Mouse (Mus musculus) B cell, adult 67 days (primary cell): Measurements from ENCODE around the gene Olfr1102. TPM values are rescaled to one million over a fixed set of nuclear protein-coding genes. Genes with fewer than 3 reads are reported as not detected.

ENCODE experiments used
- total RNA-seq, 2 experiments: library from RNA; stranded (reverse); gene quantifications; 4 replicates each; pipeline ENCODE4 v1.2.4; 2023

Gene Olfr1102
- not detected for total RNA-seq

DNA sequence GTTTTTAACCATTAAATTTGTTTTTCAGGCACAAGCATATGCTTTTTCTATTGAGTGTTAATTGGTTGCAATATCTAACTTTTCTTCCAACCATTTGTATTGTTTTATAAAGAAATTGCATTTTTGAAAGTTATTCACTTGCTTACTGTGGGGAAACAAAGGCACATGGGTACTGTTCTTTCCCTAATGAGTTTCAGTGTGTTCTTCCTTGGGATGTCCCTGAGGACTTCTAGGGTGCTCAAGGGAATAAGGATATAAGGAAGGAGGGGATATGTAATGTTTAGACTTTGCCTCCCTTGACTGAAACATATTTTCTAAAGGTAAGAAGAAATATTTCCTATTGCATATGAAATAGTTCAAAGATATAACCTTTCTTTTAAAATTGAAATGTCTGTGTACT, at the start of gene Olfr1102:
TSS of gene Olfr1102 (plus strand) at position 301 of the 400 bp plus-strand sequence.

DNA sequence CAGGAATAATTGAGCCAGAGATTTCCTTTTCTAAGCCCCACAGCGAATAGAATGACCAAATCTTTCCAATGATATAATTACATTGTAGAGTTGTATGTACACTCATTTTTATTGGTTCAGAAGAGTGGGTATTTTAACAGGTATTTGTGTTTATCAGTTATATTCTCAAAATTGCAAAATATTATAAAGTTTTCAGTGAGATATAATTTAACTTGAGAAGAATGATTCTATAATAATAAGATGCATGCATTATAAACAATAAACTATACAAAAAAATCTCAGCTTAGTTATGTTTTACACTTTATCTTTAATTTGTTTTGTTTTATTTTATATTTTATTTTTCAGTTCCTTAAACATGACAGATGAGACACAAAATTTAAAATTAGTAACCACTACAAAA, 37.6 kb upstream of the Olfr1102 start, which contains the start of gene Olfr1099:
TSS of gene Olfr1099 (minus strand) at position 101 of the 400 bp plus-strand sequence.

DNA sequence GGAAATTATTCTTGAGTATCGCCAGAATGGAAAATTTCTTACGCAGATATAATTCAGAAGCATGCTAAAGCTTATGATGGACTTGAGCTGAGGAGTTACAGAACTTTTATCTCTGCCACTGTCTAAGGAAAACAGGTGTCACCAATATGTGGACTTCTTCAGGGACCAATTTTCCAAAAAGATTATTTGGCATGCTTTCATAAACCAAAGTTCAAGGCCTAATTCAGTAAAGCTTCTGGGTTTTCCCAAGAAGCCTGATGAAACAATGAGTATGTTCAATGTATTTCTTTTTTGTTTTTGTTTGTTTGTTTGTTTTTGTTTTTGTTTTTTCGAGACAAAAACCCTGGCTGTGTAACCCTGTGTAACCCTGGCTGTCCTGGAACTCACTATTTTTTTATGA, 18.3 kb upstream of the Olfr1102 start, which contains the start of gene Olfr1100:
TSS of gene Olfr1100 (minus strand) at position 101 of the 400 bp plus-strand sequence.

DNA sequence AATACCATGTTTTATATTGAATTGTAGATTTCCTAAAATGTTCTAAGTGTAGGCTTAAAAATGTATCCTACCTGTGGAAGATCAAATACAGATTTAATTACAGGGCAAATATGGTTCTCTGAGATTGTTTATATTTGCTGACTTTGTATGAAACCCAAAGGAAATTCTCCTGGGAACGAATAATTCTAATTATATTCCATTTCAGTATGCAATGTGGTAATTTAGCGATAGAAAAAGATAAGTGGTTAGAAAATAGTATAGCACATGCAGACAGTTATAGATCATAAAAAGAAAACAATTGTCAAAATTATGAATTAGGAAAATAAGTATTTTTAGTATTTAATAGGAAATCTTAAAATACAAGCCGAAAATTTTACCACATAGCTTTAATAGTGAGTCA, 7.1 kb upstream of the Olfr1102 start, which contains the start of gene Olfr1101:
TSS of gene Olfr1101 (minus strand) at position 101 of the 400 bp plus-strand sequence.

DNA sequence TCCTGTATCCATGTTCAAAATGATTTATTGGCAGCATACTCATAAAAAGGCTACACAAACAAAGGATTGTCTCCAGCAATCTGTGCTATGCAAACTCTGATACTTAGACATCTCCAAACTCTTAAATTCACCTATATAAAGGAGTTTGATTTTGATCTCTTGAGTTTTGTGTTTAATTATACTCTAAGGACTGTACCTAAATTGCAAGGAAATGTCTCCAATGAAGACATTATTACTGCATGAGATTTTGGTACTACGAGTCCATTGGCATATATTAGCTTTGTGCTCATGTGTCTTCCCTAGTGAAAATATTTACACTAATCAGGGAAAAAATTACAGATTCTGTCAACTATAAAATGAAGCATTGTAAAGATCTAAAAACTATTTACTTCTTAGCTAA, 28.8 kb downstream of the Olfr1102 start, which contains the start of gene Olfr1104:
TSS of gene Olfr1104 (minus strand) at position 101 of the 400 bp plus-strand sequence.

DNA sequence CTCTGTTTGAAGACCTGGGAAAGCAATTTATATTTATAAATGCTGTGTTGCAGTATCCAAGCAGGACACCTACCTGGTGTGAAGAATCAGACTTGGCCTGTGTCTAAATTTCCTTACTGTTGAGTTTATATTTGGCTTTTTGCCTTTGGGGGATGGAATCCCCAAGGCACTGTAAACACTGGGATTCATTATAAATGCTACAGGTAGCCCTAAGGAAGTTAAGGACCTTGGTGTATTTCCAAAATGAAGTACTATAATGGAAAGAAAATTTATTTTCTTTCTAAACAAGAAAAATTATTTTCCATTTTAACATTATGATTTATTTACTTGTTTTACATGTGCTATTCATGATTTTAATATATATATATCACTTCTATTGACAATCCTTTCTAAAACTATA, 38.2 kb downstream of the Olfr1102 start, which contains the start of gene Olfr1105:
TSS of gene Olfr1105 (minus strand) at position 101 of the 400 bp plus-strand sequence.

DNA sequence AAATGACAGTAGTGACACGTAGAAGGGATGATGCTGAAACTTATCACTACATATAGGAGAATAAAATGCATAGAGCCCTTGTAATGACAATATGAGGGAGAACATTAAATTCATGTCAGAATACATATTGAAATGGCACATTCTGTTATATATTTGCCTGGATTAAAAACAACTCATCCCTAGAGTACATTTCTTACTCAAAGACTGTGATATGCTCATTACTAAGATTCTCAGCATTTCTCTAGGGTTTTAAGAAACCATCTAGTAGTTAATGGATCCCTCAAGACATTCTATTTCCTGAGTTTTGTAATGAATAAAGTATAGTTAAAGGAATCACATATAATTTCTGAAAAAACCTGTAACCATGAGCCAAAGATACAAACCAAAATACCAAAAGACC, 54.0 kb downstream of the Olfr1102 start, which contains the start of gene Olfr1106:
TSS of gene Olfr1106 (minus strand) at position 101 of the 400 bp plus-strand sequence.

Other genes starting within 250 kb of the Olfr1102 start
- gene Olfr1090, start 239.4 kb upstream of the Olfr1102 start, total RNA-seq, result not detected
- not detected for gene Olfr1093, start 215.9 kb upstream of the Olfr1102 start, total RNA-seq
- not detected for gene Olfr141, start 188.4 kb upstream of the Olfr1102 start, total RNA-seq
- not detected for gene Olfr1094, start 173.7 kb upstream of the Olfr1102 start, total RNA-seq
- not detected for gene Olfr1095, start 146.7 kb upstream of the Olfr1102 start, total RNA-seq
- gene Gm13723, start 123.6 kb upstream of the Olfr1102 start, total RNA-seq, result not detected
- gene Olfr1097, start 106.2 kb upstream of the Olfr1102 start, total RNA-seq, result not detected
- not detected for gene Olfr1098, start 73.9 kb upstream of the Olfr1102 start, total RNA-seq
- gene Olfr1099, start 37.7 kb upstream of the Olfr1102 start, total RNA-seq, result not detected
- not detected for gene Olfr1100, start 18.4 kb upstream of the Olfr1102 start, total RNA-seq
- not detected for gene Olfr1101, start 7.2 kb upstream of the Olfr1102 start, total RNA-seq
- not detected for gene Olfr1104, start 28.7 kb downstream of the Olfr1102 start, total RNA-seq
- not detected for gene Olfr1105, start 38.1 kb downstream of the Olfr1102 start, total RNA-seq
- gene Olfr1106, start 53.9 kb downstream of the Olfr1102 start, total RNA-seq, result not detected
- gene Olfr1107, start 77.4 kb downstream of the Olfr1102 start, total RNA-seq, result not detected
- not detected for gene Olfr1109, start 97.6 kb downstream of the Olfr1102 start, total RNA-seq
- not detected for gene Olfr259, start 116.2 kb downstream of the Olfr1102 start, total RNA-seq
- not detected for gene Olfr1110, start 141.9 kb downstream of the Olfr1102 start, total RNA-seq
- gene Olfr1111, start 154.2 kb downstream of the Olfr1102 start, total RNA-seq, result not detected
- not detected for gene Olfr1112, start 189.4 kb downstream of the Olfr1102 start, total RNA-seq
- gene Olfr1113, start 210.6 kb downstream of the Olfr1102 start, total RNA-seq, result not detected
- gene Olfr1115, start 249.6 kb downstream of the Olfr1102 start, total RNA-seq, result not detected